Mouse (Mus musculus): ENCODE data around the gene Dlg2. TPM values are rescaled to one million over a fixed set of nuclear protein-coding genes. Genes with fewer than 3 reads are reported as not detected.

The Dlg2 gene
- total RNA-seq, 2 experiments from 2014 or later: 0.36 to 0.72 TPM

- DNase-seq: no peak
- intact Hi-C loops (cut with DNase I): no loop called here
Observed at GRCm38 (mm10) chr7:92401001-92401688, 1924.7 kb downstream of the Dlg2 start.

GRCm38 (mm10) chr7:92408479-92408878 is 1932.0 kb downstream of the Dlg2 start:
- intact Hi-C loops (cut with DNase I): no loop called here
- no peak for DNase-seq

- intact Hi-C loops (cut with DNase I): no loop called here
- no peak for DNase-seq
Observed at GRCm38 (mm10) chr7:92420474-92420873, 1944.0 kb downstream of the Dlg2 start.

- no peak for DNase-seq
- intact Hi-C loops (cut with DNase I): no loop called here
Observed at GRCm38 (mm10) chr7:92423017-92423416, 1946.5 kb downstream of the Dlg2 start.

GRCm38 (mm10) chr7:92424703-92425102 is 1948.2 kb downstream of the Dlg2 start:
- DNase-seq: no peak
- intact Hi-C loops (cut with DNase I): no loop called here

- DNase-seq: no peak
- intact Hi-C loops (cut with DNase I): no loop called here
Observed at GRCm38 (mm10) chr7:92427280-92427679, 1950.8 kb downstream of the Dlg2 start.

- intact Hi-C loops (cut with DNase I): no loop called here
- DNase-seq: no peak
Observed at GRCm38 (mm10) chr7:92428629-92429028, 1952.2 kb downstream of the Dlg2 start.

GRCm38 (mm10) chr7:92430254-92430653 is 1953.8 kb downstream of the Dlg2 start:
- intact Hi-C loops (cut with DNase I): no loop called here
- DNase-seq: no peak

- DNase-seq: no peak
- intact Hi-C loops (cut with DNase I): no loop called here
Observed at GRCm38 (mm10) chr7:92437168-92437567, 1960.7 kb downstream of the Dlg2 start.

GRCm38 (mm10) chr7:92439503-92440487 is 1963.3 kb downstream of the Dlg2 start:
- intact Hi-C loops (cut with DNase I): no loop called here
- DNase-seq: no peak

GRCm38 (mm10) chr7:92441611-92442010 is 1965.1 kb downstream of the Dlg2 start:
- intact Hi-C loops (cut with DNase I): no loop called here
- no peak for DNase-seq

- intact Hi-C loops (cut with DNase I): no loop called here
- DNase-seq: no peak
Observed at GRCm38 (mm10) chr7:92442082-92442481, 1965.6 kb downstream of the Dlg2 start.

- intact Hi-C loops (cut with DNase I): no loop called here
- DNase-seq: no peak
Observed at GRCm38 (mm10) chr7:92447938-92448337, 1971.5 kb downstream of the Dlg2 start.

- intact Hi-C loops (cut with DNase I): no loop called here
- DNase-seq: no peak
Observed at GRCm38 (mm10) chr7:92448782-92449575, 1972.5 kb downstream of the Dlg2 start.

- DNase-seq: no peak
- intact Hi-C loops (cut with DNase I): no loop called here
Observed at GRCm38 (mm10) chr7:92454176-92454575, 1977.7 kb downstream of the Dlg2 start.

GRCm38 (mm10) chr7:92455927-92456326 is 1979.5 kb downstream of the Dlg2 start:
- intact Hi-C loops (cut with DNase I): no loop called here

GRCm38 (mm10) chr7:92457791-92458190 is 1981.3 kb downstream of the Dlg2 start:
- no peak for DNase-seq
- intact Hi-C loops (cut with DNase I): no loop called here

More at GRCm38 (mm10) chr7:92455927-92456326, 1979.5 kb downstream of the Dlg2 start:
- no peak for DNase-seq

- intact Hi-C loops (cut with DNase I): no loop called here
- DNase-seq: no peak
Observed at GRCm38 (mm10) chr7:92458308-92458707, 1981.8 kb downstream of the Dlg2 start.

- intact Hi-C loops (cut with DNase I): no loop called here
- DNase-seq: no peak
Observed at GRCm38 (mm10) chr7:92460578-92460977, 1984.1 kb downstream of the Dlg2 start.

GRCm38 (mm10) chr7:92461256-92461655 is 1984.8 kb downstream of the Dlg2 start:
- intact Hi-C loops (cut with DNase I): no loop called here

More at GRCm38 (mm10) chr7:92461256-92461655, 1984.8 kb downstream of the Dlg2 start:
- DNase-seq: no peak

Measured in gastrocnemius, postnatal 36 days (tissue).